Mouse (Mus musculus): Measurements from ENCODE around the gene Slc38a8.

Gene Slc38a8

DNA sequence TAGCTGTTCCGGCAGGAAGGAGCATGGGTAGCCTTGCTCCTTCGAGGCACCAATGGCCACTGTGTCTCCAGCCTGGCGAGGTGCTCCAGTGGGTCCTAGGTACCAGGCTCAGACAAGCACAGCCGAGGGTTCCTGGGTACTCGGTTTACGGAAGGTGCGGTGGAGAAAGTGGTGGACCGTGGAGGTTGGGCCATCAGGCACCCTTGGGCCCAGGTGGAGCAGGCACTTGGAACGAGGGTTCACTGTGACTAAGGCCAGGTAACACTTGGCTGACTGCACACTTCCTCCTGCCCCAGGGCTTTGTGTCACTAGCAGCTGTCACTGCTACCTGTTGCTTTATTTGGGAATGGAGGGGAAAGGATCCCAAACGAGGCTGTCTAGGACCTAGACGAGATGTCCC is 64.0 kb downstream of the Slc38a8 start:
- peak; percentile 68 for DNase-seq (ENCODE audit: low spot score)

- peak; percentile 92 for DNase-seq (ENCODE audit: low spot score)
Observed at GRCm38 (mm10) chr8:119436933-119437332, 64.6 kb downstream of the Slc38a8 start.

DNA sequence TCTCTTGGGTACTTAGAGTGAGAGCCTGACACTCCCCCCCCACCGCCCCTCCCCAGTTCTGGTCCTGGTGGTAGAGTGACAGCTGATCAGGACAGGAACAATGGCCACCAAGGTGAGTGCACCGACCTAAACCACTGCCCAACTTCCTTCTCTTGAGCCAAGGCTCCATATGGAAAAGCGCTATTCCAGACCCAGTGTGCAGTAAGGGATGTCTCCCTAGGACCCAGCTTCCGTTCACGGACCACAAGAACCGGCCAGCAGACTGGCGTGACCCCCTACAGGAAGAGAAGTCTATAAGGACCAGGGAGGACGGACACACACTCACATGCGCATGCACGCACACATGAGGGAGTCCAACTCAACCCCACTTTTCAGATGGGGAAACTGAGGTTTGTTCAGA is 65.2 kb downstream of the Slc38a8 start:
- no peak for DNase-seq (ENCODE audit: low spot score)

DNA sequence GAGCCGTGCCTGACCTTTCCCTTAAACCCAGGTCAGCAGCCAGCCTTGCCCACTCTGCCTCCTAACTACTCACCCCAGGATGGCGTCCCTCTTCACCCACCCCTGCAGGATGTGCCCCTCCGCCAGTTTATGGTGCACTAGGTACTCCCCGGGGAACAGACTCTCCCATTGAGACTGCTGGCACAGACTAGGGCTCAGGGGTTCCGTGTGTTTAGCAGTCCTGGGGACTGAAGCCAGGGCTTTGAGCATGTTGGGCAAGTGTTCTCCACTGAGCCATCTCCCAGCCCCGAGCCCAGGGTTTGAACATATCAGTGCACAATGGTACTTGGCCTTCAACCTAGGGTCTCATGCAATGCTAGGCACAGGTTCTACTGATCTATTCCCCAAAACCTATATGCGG is 66.0 kb downstream of the Slc38a8 start:
- DNase-seq (ENCODE audit: low spot score), result no peak

DNA sequence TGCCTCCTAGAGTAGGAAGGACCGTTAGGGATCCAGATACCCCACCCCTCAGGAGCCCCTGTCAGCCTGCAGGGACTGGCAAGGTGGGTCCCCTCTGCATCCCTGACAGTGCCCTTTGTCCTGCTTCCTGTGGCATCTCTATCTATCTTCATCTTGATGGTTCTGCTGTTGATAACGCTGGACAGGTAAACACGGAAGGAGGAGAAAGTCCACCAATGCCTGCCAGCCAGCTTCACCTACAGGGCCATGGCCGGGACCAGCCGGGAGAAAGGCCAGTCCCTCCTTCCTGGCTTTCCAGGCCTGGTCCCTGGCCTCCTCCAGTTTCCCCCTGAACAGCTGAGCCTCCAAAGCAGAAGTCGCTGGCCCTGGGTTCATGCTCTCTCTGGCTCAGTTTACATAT is 66.9 kb downstream of the Slc38a8 start:
- no peak for DNase-seq (ENCODE audit: low spot score)

GRCm38 (mm10) chr8:119433582-119434174 is 67.8 kb downstream of the Slc38a8 start, which contains the start of gene Osgin1:
Gene Osgin1, plus strand, starts transcription at chr8:119434124.
- DNase-seq (ENCODE audit: low spot score), result no peak

DNA sequence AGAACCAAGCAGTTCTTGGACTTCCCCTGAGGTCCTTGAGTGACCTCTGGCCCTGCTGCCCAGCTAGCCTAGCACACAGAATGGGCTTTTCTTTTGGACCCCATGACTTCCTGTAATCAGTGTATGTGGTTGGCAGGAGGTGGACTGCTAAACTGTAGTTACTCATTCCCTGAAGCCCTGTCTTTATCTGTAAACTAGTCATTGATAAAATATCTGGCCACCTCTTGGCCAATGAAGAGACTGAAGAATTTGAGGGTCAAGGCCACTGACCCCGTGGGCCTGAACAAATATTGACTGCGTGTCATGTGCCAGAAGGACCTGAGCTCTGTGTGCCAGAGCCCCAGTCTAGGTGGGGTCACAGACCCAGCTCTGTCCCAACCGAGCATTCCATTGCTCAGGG is 69.1 kb downstream of the Slc38a8 start:
- DNase-seq (ENCODE audit: low spot score), result no peak

DNA sequence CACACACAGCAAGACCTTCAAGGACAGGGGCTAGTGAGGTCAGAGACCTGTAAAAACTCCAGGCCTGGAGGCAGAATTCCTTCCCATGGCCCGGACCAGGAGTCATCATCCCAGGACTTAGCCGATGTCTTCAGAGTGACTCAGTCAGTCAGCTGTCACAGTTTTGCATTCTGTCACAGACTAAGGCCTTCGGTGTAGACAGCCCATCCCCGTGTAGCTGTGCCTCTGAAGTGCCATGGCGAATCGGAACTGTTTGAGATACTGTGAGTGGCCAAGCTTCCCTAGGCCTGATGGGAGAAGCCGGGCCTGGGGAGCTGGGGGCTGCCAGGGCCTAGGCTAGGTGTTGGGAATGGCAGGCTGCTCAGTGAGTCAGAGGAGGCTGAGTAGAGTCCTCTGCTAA is 70.8 kb downstream of the Slc38a8 start:
- no peak for DNase-seq (ENCODE audit: low spot score)

- DNase-seq (ENCODE audit: low spot score), result no peak
Observed at GRCm38 (mm10) chr8:119430250-119430649, 71.2 kb downstream of the Slc38a8 start.
